Mouse (Mus musculus) gastrocnemius, postnatal 25 days (tissue): Measurements from ENCODE around the gene Iglon5. TPM values are rescaled to one million over a fixed set of nuclear protein-coding genes. Genes with fewer than 3 reads are reported as not detected.
A peak's percentile ranks its signal among the peaks of the same experiment; 100 is the strongest.

Experiments
- DNase-seq: peaks from one replicate; pipeline ENCODE4 v3.0.0; 2022
- total RNA-seq, 2 experiments: library from RNA; stranded (reverse); gene quantifications; 1 replicate in 1 of 2; 2 replicates in 1 of 2; pipeline ENCODE4 v1.2.3; 2021

Gene Iglon5
- total RNA-seq, 2 experiments from 2014 or later, result 0.31 to 0.32 TPM

- peak; percentile 80 for DNase-seq
These were observed 24.4 kb downstream of the Iglon5 start for GRCm38 (mm10) chr7:43465344-43466098.

GRCm38 (mm10) chr7:43464864-43465343 is 25.0 kb downstream of the Iglon5 start:
- DNase-seq, result no peak

- DNase-seq, result no peak
These were observed 25.9 kb downstream of the Iglon5 start for GRCm38 (mm10) chr7:43463976-43464375.

GRCm38 (mm10) chr7:43462851-43463250 is 27.0 kb downstream of the Iglon5 start, which contains the start of gene Vsig10l:
Vsig10l (plus strand) TSS chr7:43463151.
- DNase-seq, result no peak

- DNase-seq, result no peak
These were observed 35.5 kb downstream of the Iglon5 start for GRCm38 (mm10) chr7:43454371-43454770.

- DNase-seq, result no peak
These were observed 36.1 kb downstream of the Iglon5 start for GRCm38 (mm10) chr7:43453599-43454355.

- no peak for DNase-seq
These were observed 37.3 kb downstream of the Iglon5 start for GRCm38 (mm10) chr7:43452609-43453008.

- DNase-seq, result no peak
These were observed 38.1 kb downstream of the Iglon5 start for GRCm38 (mm10) chr7:43451726-43452125.

GRCm38 (mm10) chr7:43449811-43450210 is 40.1 kb downstream of the Iglon5 start:
- DNase-seq, result no peak

GRCm38 (mm10) chr7:43448246-43448645 is 41.6 kb downstream of the Iglon5 start:
- no peak for DNase-seq

GRCm38 (mm10) chr7:43447801-43448200 is 42.1 kb downstream of the Iglon5 start:
- no peak for DNase-seq

GRCm38 (mm10) chr7:43443917-43444293 is 46.0 kb downstream of the Iglon5 start, which contains the start of the genes Etfb and Gm45233:
Etfb (plus strand) TSS chr7:43444083.
Gm45233 (plus strand) TSS chr7:43444128.
- DNase-seq, result peak; percentile 97

- DNase-seq, result peak; percentile 82
These were observed 46.6 kb downstream of the Iglon5 start for GRCm38 (mm10) chr7:43443126-43443916.

- DNase-seq, result no peak
These were observed 47.2 kb downstream of the Iglon5 start for GRCm38 (mm10) chr7:43442684-43443083.

GRCm38 (mm10) chr7:43441071-43441470 is 48.8 kb downstream of the Iglon5 start:
- no peak for DNase-seq

- no peak for DNase-seq
These were observed 49.4 kb downstream of the Iglon5 start, which contains the start of gene Cldnd2 for GRCm38 (mm10) chr7:43440482-43440881. Cldnd2 (plus strand) TSS chr7:43440782.

- DNase-seq, result no peak
These were observed 51.3 kb downstream of the Iglon5 start for GRCm38 (mm10) chr7:43438611-43439010.

GRCm38 (mm10) chr7:43436341-43437255 is 53.3 kb downstream of the Iglon5 start, which contains the start of gene Nkg7:
Nkg7 (plus strand) TSS chr7:43437073.
- DNase-seq, result no peak

GRCm38 (mm10) chr7:43434676-43435075 is 55.2 kb downstream of the Iglon5 start:
- DNase-seq, result no peak

GRCm38 (mm10) chr7:43432891-43433290 is 57.0 kb downstream of the Iglon5 start:
- no peak for DNase-seq

GRCm38 (mm10) chr7:43429500-43429899 is 60.4 kb downstream of the Iglon5 start:
- no peak for DNase-seq
